ENCODE assay signal across 9 mouse cellular contexts in the genomic region with DNA sequence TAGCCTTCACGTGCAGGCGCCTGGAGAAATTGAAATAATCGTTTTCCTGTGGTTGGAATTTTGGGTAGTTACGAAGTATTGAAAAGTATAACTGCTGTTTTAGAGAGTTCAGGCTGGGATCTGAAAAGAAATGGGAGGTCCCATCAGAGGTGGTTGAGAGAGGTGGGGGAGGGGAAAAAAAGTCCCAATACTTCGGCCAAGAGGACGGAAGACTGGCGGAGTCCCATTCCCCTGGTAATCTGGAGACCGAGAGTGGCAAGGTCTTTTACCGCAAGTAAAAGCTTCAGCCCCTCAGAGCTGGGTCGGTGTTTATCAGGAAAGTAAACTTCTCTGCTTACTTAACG. TPM values are rescaled to one million over a fixed set of nuclear protein-coding genes. Genes with fewer than 3 reads are reported as not detected.
A peak's percentile ranks its signal among the peaks of the same experiment; 100 is the strongest.
DNase-seq lines count a peak whose midpoint lies in the region; ATAC-seq and TF ChIP-seq lines count a peak whose summit lies in the region.
"Had no signal": no experiment of that assay in that cellular context is flagged by ENCODE, and none has a peak within 500 bp of the region (broad histone marks: within the 10 kb centered on the region; RNA-seq: fewer than 3 reads in every experiment).

No protein-coding gene starts in this region.

- H3K4me3 ChIP-seq in heart, embryonic 11.5 days (ENCODE audit: low read depth, low read length) = peak overlapping the region; percentile 37
- peak overlapping the region; percentile 66 for H3K4me3 ChIP-seq in E14TG2a.4 (replicated peaks; ENCODE audit: low read length)
- H3K4me3 ChIP-seq in forebrain, embryonic 14.5 days (ENCODE audit: low read depth, low read length) = peak overlapping the region; percentile 34
- H3K4me3 ChIP-seq in liver, embryonic 15.5 days (replicated peaks) = peak overlapping the region; percentile 50

- TF ChIP-seq CTCF in E14TG2a.4 (conservative IDR thresholded peaks at IDR 0.05; ENCODE audit: low read length) = no peak

- no peak for DNase-seq in heart, postnatal 25 days (ENCODE audit: low spot score)
- DNase-seq in forebrain, embryonic 14.5 days (ENCODE audit: low spot score) = no peak
- no peak for DNase-seq in adrenal gland, postnatal 14 days
- DNase-seq in cerebellum, postnatal 36 days = no peak
- DNase-seq in MN1 (ENCODE audit: low spot score) = no peak

- intact Hi-C loops in heart, postnatal 25 days (cut with DNase I) = loop anchor here (5.0 kb wide), 1 partner anchor 85 kb away; no protein-coding TSS in a partner anchor

- H3K27me3 ChIP-seq in heart, embryonic 11.5 days (ENCODE audit: control insufficient read depth, insufficient read depth, low read length) = peaks cover 2% of the 10 kb centered on the region; the same call in 1 of the 2 replicates
- H3K27me3 ChIP-seq in E14TG2a.4 (ENCODE audit: insufficient read depth, low read length) = peaks cover 53% of the 10 kb centered on the region
- H3K27me3 ChIP-seq in forebrain, embryonic 14.5 days (replicated peaks; ENCODE audit: control insufficient read depth, insufficient read depth, low read length) = 0 out of 2 replicates have a peak, but pooled peaks cover 3% of the 10 kb centered on the region
- H3K27me3 ChIP-seq in liver, embryonic 15.5 days = peaks cover 40% of the 10 kb centered on the region

- no peaks in the 10 kb centered on the region for H3K9me3 ChIP-seq in heart, embryonic 11.5 days (replicated peaks; ENCODE audit: control insufficient read depth, low read length)
- no peaks in the 10 kb centered on the region for H3K9me3 ChIP-seq in E14TG2a.4 (ENCODE audit: low read length)
- no peaks in the 10 kb centered on the region for H3K9me3 ChIP-seq in forebrain, embryonic 14.5 days (replicated peaks; ENCODE audit: control insufficient read depth, low read length)
- no peaks in the 10 kb centered on the region for H3K9me3 ChIP-seq in liver, embryonic 15.5 days (replicated peaks)
- H3K9me3 ChIP-seq: G1E had no signal

- 2% methylated on average over 11 of the region's 11 CpGs for WGBS in heart, embryonic 11.5 days (ENCODE audit: insufficient replicate concordance)
- 2% methylated on average over 11 of the region's 11 CpGs for WGBS in forebrain, embryonic 14.5 days
- WGBS in liver, embryonic 15.5 days (ENCODE audit: insufficient replicate concordance) = 2% methylated on average over 11 of the region's 11 CpGs

- H3K36me3 ChIP-seq in heart, embryonic 11.5 days (ENCODE audit: control insufficient read depth, insufficient read depth, low read length) = no peaks in the 10 kb centered on the region
- no peaks in the 10 kb centered on the region for H3K36me3 ChIP-seq in E14TG2a.4 (ENCODE audit: insufficient read depth, low read length)
- no peaks in the 10 kb centered on the region for H3K36me3 ChIP-seq in forebrain, embryonic 14.5 days (ENCODE audit: control insufficient read depth, insufficient read depth, low read length)
- no peaks in the 10 kb centered on the region for H3K36me3 ChIP-seq in liver, embryonic 15.5 days (replicated peaks)
- H3K36me3 ChIP-seq: G1E had no signal

- H3K4me1 ChIP-seq in heart, embryonic 11.5 days (ENCODE audit: control insufficient read depth, insufficient read depth, low read length) = peaks cover 14% of the 10 kb centered on the region; the same call in 1 of the 2 replicates
- H3K4me1 ChIP-seq in E14TG2a.4 (replicated peaks; ENCODE audit: low read depth, low read length) = peaks cover 45% of the 10 kb centered on the region
- peaks cover 7% of the 10 kb centered on the region for H3K4me1 ChIP-seq in forebrain, embryonic 14.5 days (ENCODE audit: control insufficient read depth, insufficient read depth, low read length)
- peaks cover 21% of the 10 kb centered on the region for H3K4me1 ChIP-seq in liver, embryonic 15.5 days (replicated peaks)

- H3K4me2 ChIP-seq in heart, embryonic 11.5 days = peak overlapping the region; percentile 90
- peak overlapping the region; percentile 64 for H3K4me2 ChIP-seq in forebrain, embryonic 14.5 days (ENCODE audit: low read length)
- H3K4me2 ChIP-seq in liver, embryonic 15.5 days = peak overlapping the region; percentile 78

- no peak overlapping the region for H3K27ac ChIP-seq in heart, embryonic 11.5 days (ENCODE audit: low read depth, low read length)
- no peak overlapping the region for H3K27ac ChIP-seq in forebrain, embryonic 14.5 days (ENCODE audit: low read depth, low read length)
- no peak overlapping the region for H3K27ac ChIP-seq in liver, embryonic 15.5 days (replicated peaks)

- peak overlapping the region; percentile 59; the same call in 1 of the 2 replicates for H3K9ac ChIP-seq in heart, embryonic 11.5 days (ENCODE audit: low read depth, low read length)
- no peak overlapping the region for H3K9ac ChIP-seq in forebrain, embryonic 14.5 days (ENCODE audit: low read length)
- peak overlapping the region; percentile 23; the same call in 1 of the 2 replicates for H3K9ac ChIP-seq in liver, embryonic 15.5 days

- no peak for ATAC-seq in heart, embryonic 11.5 days (replicated peaks; ENCODE audit: insufficient number of reproducible peaks, low FRiP score, low TSS enrichment)
- no peak for ATAC-seq in forebrain, embryonic 14.5 days
- ATAC-seq in liver, embryonic 15.5 days (ENCODE audit: insufficient read depth) = no peak

RNA-seq across cellular contexts. Expression of a gene that starts 7.6 kb away (rescaled TPM):
- polyA plus RNA-seq in heart, embryonic 11.5 days (2014; fragmentation: Nextera tagmentation; extraction: Ambion mirVana) = not detected in 2 replicates
- not detected for total RNA-seq in heart, postnatal 25 days (2021)
- not detected in 2 replicates for polyA plus RNA-seq in forebrain, embryonic 14.5 days (2014; fragmentation: Nextera tagmentation; extraction: Ambion mirVana)
- polyA plus RNA-seq in liver, embryonic 15.5 days (2015; fragmentation: Nextera tagmentation; extraction: Ambion mirVana) = not detected in 2 replicates
- not detected in 2 replicates for total RNA-seq in adrenal gland, postnatal 14 days (2021)
- total RNA-seq: G1E had no signal
- polyA plus RNA-seq: G1E had no signal

RNA-seq across cellular contexts. Expression of a gene that starts 24.1 kb away (rescaled TPM):
- polyA plus RNA-seq in heart, embryonic 11.5 days (2014; fragmentation: Nextera tagmentation; extraction: Ambion mirVana) = 16.0 and 23.3 TPM in 2 replicates
- 10 to 100 TPM; 20.5 to 22.1 TPM for total RNA-seq in heart, postnatal 25 days (2021)
- 5.3 and 6.8 TPM in 2 replicates for polyA plus RNA-seq in forebrain, embryonic 14.5 days (2014; fragmentation: Nextera tagmentation; extraction: Ambion mirVana)
- polyA plus RNA-seq in liver, embryonic 15.5 days (2015; fragmentation: Nextera tagmentation; extraction: Ambion mirVana) = 1.6 TPM in 2 replicates
- total RNA-seq in adrenal gland, postnatal 14 days (2021) = 6.4 and 7.8 TPM in 2 replicates

RNA-seq across cellular contexts. Expression of a gene that starts 53.5 kb away (rescaled TPM):
- 2.8 and 3.1 TPM in 2 replicates for polyA plus RNA-seq in heart, embryonic 11.5 days (2014; fragmentation: Nextera tagmentation; extraction: Ambion mirVana)
- 10 to 100 TPM; 10.1 to 11.8 TPM for total RNA-seq in heart, postnatal 25 days (2021)
- polyA plus RNA-seq in forebrain, embryonic 14.5 days (2014; fragmentation: Nextera tagmentation; extraction: Ambion mirVana) = 0.51 and 0.67 TPM in 2 replicates
- 19.6 and 20.7 TPM in 2 replicates for polyA plus RNA-seq in liver, embryonic 15.5 days (2015; fragmentation: Nextera tagmentation; extraction: Ambion mirVana)
- total RNA-seq in adrenal gland, postnatal 14 days (2021) = 9.8 and 35.2 TPM in 2 replicates
